Mouse (Mus musculus) frontal cortex, postnatal 25 days (tissue): ENCODE data around the gene Tmem185b.

Source experiments
- DNase-seq, 2 experiments: peaks; one replicate each; pipeline ENCODE4 v3.0.0; 2022; ENCODE audit warnings: low spot score in 2 of 2

Gene Tmem185b

DNA sequence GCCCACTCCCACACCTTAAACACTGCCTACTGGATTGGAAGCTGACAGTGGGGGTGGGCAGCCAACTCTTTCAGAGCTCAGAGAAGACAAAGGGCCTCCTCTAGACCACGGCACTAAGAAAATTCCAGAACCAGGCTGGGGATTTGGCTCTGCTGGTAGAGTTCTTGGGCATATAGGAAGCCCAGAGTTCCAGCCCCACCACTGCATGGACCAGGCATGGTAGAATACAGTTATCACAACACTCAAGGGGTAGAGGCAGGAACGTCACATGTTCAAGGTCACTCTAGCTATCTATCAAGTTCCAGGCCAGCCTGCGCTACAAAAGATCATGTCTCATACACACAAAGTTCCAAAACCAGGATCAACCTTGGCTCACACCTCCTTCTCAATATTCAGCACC is 22.8 kb upstream of the Tmem185b start:
- DNase-seq = no peak

DNA sequence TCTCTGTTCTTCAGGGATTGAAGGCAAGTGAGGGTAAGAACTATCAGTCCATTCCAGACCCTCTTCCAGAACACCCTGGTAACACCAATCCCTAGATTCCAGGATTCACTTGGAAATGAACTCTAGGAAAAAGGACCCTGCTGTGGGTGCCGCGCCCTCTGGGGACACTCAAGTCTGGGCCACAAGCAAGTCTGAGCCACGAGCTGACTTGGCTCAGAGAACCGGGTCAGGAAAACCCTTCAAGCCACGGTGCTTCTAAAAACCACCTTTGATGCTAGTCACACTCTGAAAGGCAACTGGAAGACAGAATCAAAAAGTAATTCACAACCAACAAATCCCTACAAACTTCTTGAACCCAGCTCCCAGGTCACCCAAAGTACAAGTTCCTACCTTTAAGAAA is 22.2 kb upstream of the Tmem185b start:
- no peak for DNase-seq

DNA sequence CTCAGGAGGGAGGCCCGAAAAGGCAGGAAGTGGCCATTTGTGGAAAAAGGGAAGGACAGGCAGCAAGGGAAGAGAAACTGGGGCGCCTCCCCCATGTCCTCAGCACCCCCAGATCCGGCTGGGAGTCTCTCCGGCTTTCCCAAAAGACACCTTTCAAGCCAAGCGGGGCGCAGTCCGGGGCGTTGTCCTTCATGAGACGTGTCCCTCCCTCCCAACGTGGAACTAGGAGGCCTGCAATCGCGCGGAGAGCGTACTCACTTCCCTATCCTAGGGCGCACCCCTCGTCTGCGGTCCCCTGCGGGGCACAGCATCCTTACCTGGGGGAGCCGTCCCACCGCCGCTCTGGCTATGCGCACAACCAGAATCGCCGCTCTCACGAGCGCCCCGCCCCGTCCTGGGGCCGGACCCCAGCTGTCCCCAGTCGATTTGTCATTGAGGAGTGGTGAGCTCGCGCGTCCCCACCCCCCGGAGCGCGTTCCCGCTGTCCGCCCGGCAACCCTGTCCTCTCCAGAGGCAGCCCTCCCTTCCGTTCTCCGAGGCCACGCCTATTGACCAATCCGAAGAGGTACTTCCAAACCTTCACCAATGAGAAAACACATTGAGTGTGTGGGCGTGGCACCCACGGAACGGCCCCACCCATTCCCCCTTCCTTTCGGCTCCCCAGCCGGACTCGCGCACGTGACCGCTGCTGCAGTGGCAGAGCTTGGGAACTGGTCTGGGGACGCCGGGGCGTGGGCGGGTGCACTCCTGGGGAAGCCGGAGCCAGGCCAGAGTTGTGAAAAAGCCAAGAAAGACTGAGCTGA is 21.5 kb upstream of the Tmem185b start, which contains the start of gene Ralb:
TSS of gene Ralb (minus strand) at position 535 of the 803 bp plus-strand sequence.
- DNase-seq = peak; percentile 82 to 92

DNA sequence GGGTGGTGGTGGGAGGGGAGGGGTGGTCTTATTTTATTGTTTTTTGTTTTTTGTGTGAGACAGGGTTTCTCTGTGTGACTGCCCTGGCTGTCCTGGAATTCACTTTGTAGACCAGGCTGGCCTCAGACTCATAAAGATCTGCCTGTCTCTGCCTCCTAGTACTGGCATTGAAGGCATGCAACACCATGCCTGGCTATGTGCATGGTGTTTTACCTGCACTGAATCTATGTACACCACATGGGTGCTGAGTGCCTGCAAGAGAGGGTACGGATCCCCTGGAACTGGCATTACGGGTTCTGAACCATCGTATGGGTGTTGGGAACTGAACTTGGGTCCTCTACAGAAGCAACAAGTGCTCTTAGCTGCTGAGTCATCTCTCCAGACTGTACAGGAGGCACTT is 20.0 kb upstream of the Tmem185b start:
- DNase-seq = no peak

GRCm38 (mm10) chr1:119508548-119508947 is 17.4 kb upstream of the Tmem185b start:
- DNase-seq = no peak

GRCm38 (mm10) chr1:119509474-119509873 is 16.5 kb upstream of the Tmem185b start:
- DNase-seq = no peak

- no peak for DNase-seq
Measured at GRCm38 (mm10) chr1:119510409-119510808, 15.6 kb upstream of the Tmem185b start.

DNA sequence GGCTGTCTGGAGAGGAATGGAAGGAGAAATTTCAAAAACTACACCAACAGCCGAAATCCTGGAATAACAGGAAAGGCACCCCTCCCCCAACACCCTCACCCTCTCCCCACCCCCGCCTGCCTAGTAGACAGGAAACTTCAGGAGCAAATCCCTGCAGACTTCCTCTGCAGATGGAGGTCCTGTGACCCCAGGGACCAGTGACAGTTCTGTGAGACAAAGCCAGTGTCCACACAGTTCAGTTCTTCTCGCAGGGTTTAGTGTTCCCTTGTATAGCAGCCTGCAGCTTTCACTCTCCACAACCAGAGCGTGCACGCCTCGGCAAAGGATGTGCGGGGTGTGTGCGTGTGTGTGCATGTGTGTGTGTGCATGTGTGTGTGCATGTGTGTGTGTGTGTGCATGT is 15.1 kb upstream of the Tmem185b start:
- DNase-seq = no peak

DNA sequence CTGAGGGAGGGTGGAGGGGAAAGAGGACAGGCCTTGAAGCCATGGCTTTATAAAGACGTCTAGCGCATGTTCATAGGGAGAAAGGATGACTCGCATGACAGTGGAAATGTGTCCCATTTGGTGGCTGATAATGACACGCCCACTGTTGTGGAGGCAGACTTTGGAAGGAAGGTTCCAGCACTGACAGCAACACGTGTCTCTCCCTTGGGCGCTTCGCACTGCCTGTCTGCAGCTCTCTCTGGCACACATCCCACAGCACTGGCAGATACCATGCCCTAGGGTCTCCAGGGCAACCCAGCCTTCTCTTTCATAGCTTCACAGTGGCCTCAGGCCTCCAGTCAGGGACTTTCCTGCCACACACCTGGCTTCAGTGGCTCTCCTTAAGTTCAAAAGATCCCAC is 7.9 kb upstream of the Tmem185b start:
- no peak for DNase-seq

- DNase-seq = no peak
Measured at GRCm38 (mm10) chr1:119518786-119519185, 7.2 kb upstream of the Tmem185b start.

DNA sequence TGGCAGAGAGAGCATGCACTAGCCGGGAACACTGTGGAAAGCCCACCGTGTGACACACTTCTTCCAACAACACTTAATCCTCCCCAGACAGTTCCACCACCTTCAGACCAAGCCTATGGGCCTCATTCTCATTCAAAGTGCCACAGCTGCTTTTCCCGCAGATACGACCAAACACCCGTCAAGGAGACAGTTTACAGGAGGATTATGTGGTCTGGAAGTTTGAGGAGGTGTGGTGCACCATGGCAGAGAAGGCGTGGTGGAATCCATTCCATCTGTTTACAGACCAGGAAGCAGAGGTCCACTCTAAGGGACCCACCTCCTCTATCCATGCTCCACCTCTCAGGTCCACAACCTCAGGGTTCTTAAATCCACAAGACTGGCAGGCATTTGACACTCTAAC is 6.7 kb upstream of the Tmem185b start:
- DNase-seq = no peak

- DNase-seq = no peak
Measured at GRCm38 (mm10) chr1:119521029-119521428, 4.9 kb upstream of the Tmem185b start.

- no peak for DNase-seq
Measured at GRCm38 (mm10) chr1:119521681-119522080, 4.3 kb upstream of the Tmem185b start.

DNA sequence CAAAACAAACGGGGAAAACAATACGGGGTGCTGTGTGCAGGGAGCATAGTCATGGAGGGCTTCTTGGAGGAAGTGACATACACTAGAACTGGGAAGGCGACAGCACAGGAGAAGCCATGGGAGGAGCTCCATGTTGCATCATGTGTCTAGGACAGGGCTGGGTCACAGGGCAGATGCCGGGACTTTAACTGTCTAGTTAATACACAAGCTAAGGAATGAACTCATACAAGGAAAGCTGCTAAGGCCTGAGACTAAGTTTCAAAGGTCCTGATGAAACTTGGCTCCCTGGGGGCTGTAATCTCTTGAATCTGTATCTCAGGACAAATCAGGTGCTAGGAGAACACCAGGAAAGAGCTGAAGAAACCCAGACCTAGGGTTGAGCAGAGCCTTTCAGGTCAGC is 3.2 kb upstream of the Tmem185b start:
- DNase-seq = no peak

GRCm38 (mm10) chr1:119523369-119523768 is 2.6 kb upstream of the Tmem185b start:
- DNase-seq = no peak

- DNase-seq = no peak
Measured at GRCm38 (mm10) chr1:119523826-119524225, 2.1 kb upstream of the Tmem185b start.

- DNase-seq = no peak
Measured at GRCm38 (mm10) chr1:119525004-119525444, 936 bp upstream of the Tmem185b start.

- DNase-seq = no peak
Measured at GRCm38 (mm10) chr1:119530941-119531340, 5.0 kb downstream of the Tmem185b start.

GRCm38 (mm10) chr1:119532165-119532564 is 6.2 kb downstream of the Tmem185b start:
- no peak for DNase-seq

DNA sequence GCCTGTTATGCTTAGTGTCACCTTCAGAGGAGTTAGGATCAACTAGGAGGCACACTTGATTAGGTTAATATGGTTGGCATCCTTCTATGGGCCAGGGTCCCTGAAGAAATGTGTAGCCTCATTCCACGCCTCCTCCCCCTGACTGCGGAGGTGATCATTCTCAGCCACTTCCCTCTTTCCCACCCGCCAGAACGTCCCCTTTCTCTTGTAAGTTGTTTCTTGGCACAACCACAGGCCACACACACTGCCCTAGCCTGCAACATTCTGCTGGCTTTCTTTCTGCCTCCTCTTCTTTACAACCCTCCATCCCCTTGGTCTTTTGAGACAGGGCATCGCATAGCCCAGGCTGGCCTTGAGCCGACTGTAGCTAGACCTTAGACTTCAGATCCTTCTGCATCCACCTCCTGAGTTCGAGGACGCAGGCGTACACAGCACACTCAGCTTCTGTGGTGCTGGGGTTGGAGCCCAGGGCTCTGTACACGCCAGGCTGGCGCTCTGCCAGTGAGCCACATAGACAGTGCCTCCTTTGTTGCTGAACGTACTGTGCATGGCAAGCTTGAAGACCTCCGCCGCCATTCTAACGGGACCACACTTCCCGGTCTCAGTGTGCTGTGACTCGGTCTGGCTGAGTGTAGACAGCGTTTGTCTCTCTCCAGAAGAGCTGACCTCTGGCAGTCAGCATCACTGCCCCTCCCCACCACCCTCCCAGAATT is 7.3 kb downstream of the Tmem185b start:
- no peak for DNase-seq

- DNase-seq = no peak
Measured at GRCm38 (mm10) chr1:119534341-119534740, 8.4 kb downstream of the Tmem185b start.

DNA sequence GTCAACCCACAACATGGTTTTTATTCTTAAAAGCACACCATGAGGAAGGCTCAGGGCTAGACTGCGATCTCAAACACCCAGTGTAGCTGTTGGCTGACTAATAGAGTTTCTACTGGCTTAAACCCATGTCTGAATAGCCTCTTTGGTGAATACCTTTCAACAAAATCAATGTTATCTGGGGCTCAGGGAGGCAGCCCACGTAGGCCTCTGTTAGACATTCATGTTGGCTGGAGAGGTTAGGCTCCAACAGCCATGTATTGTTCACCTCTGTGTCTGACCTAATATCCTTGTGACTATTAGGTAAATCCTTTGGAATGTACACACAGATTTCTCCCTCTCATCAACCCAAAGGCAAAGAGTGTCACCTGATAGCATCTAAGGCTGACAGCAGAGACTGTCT is 10.2 kb downstream of the Tmem185b start:
- no peak for DNase-seq

DNA sequence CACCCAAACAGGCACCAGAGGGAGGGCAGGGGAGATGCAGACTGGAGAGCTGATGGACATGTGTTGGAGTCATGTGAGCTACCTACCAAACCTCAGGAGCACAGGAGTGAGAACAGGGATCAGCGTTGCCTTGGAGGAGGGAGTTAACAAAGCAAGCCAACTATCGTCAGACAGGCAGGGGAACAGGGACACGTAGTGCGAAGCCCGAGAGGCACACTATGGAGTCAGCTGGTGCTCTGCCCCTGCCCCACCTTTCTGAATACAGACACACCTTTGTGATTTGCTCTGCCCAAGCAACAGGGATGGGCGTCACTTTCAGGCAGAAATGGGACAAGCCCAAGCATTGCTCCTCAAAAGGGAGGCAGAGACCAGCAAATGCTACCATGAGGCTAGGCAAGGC is 11.7 kb downstream of the Tmem185b start:
- DNase-seq = no peak
